Mouse (Mus musculus) adrenal gland, adult (tissue): ENCODE measurements around the gene Shank1.

Source experiments
- DNase-seq, 2 experiments: peaks; one replicate each; pipeline ENCODE4 v3.0.0; 2022 to 2023; ENCODE audit warnings: low spot score in 1 of 2; ENCODE audit not compliant: inconsistent age in 2 of 2

Shank1 gene

GRCm38 (mm10) chr7:44360792-44361301 lies 50.8 kb downstream of the Shank1 start:
- DNase-seq, result peak; percentile 51 to 59

- DNase-seq, result no peak
Observed at GRCm38 (mm10) chr7:44372678-44373077, 62.6 kb downstream of the Shank1 start.

- DNase-seq, result no peak
Observed at GRCm38 (mm10) chr7:44373460-44373859, 63.4 kb downstream of the Shank1 start.

GRCm38 (mm10) chr7:44373889-44374652 lies 64.0 kb downstream of the Shank1 start:
- peak; percentile 89 to 97 for DNase-seq

GRCm38 (mm10) chr7:44374756-44375155 lies 64.7 kb downstream of the Shank1 start:
- DNase-seq, result peak; percentile 35 to 71

GRCm38 (mm10) chr7:44375207-44375606 lies 65.2 kb downstream of the Shank1 start:
- DNase-seq, result peak in 1 of 2 experiments; percentile 26

GRCm38 (mm10) chr7:44375793-44376192 lies 65.7 kb downstream of the Shank1 start:
- peak in 1 of 2 experiments; percentile 23 for DNase-seq

GRCm38 (mm10) chr7:44378290-44378689 lies 68.2 kb downstream of the Shank1 start:
- DNase-seq, result peak; percentile 43 to 63

GRCm38 (mm10) chr7:44382541-44382940 lies 72.5 kb downstream of the Shank1 start:
- no peak for DNase-seq

GRCm38 (mm10) chr7:44383980-44384715 lies 74.1 kb downstream of the Shank1 start, which contains the start of gene Syt3:
Gene Syt3, plus strand, starts transcription at chr7:44384102.
- peak; percentile 79 to 92 for DNase-seq

GRCm38 (mm10) chr7:44384716-44385059 lies 74.6 kb downstream of the Shank1 start:
- DNase-seq, result no peak

- DNase-seq, result no peak
Observed at GRCm38 (mm10) chr7:44385720-44386119, 75.7 kb downstream of the Shank1 start, which contains the start of gene 1700008O03Rik. Gene 1700008O03Rik, minus strand, starts transcription at chr7:44385820.

- DNase-seq, result no peak
Observed at GRCm38 (mm10) chr7:44391831-44392230, 81.8 kb downstream of the Shank1 start.

GRCm38 (mm10) chr7:44392341-44392740 lies 82.3 kb downstream of the Shank1 start:
- no peak for DNase-seq

GRCm38 (mm10) chr7:44393284-44393683 lies 83.2 kb downstream of the Shank1 start:
- DNase-seq, result no peak

- DNase-seq, result peak; percentile 36 to 65
Observed at GRCm38 (mm10) chr7:44398570-44398969, 88.5 kb downstream of the Shank1 start.

- no peak for DNase-seq
Observed at GRCm38 (mm10) chr7:44401673-44402072, 91.6 kb downstream of the Shank1 start.

- peak; percentile 90 to 96 for DNase-seq
Observed at GRCm38 (mm10) chr7:44405346-44406014, 95.4 kb downstream of the Shank1 start.

- no peak for DNase-seq
Observed at GRCm38 (mm10) chr7:44406015-44406355, 95.9 kb downstream of the Shank1 start.
